Mouse (Mus musculus) embryonic facial prominence, embryonic 15.5 days (tissue): ENCODE measurements at regions not wholly inside any gene's neighbourhood (a gene's known extent, or its start where the extent isn't known, plus 50 kb on each side); places are given as distances from the start of the nearest gene placed in this dataset.
"Not testable (repeated sequence)": the region's sequence is repeated elsewhere in the genome, so short reads cannot be mapped to it uniquely, and the experiment has no call there.

Source experiments
- ATAC-seq: fragments of 200-750 bp; cut with Nextera tagmentation; 2 replicates; pipeline ENCODE4 v1.8.0; 2017; ENCODE audit warnings: low read depth, moderate TSS enrichment; ENCODE audit not compliant: insufficient number of reproducible peaks, low FRiP score, low TSS enrichment
- H3K27ac ChIP-seq: fragments of 300-500 bp; sonication (generic); replicated peaks from 2 replicates; pipeline ENCODE4 v1.5.1; 2015; ENCODE audit warnings: mild to moderate bottlenecking, inconsistent platforms
- H3K27me3 ChIP-seq: fragments of 300-500 bp; sonication (generic); 2 replicates; pipeline ENCODE4 v1.6.1; 2015; ENCODE audit warnings: inconsistent platforms
- H3K36me3 ChIP-seq: fragments of 300-500 bp; sonication (generic); 2 replicates; pipeline ENCODE4 v1.6.1; 2015; ENCODE audit warnings: mild to moderate bottlenecking, inconsistent platforms
- H3K4me1 ChIP-seq: fragments of 300-500 bp; sonication (generic); 2 replicates; pipeline ENCODE4 v1.6.1; 2015; ENCODE audit warnings: inconsistent platforms
- H3K4me2 ChIP-seq: fragments of 300-500 bp; sonication (generic); replicated peaks from 2 replicates; pipeline ENCODE4 v1.6.1; 2015; ENCODE audit warnings: mild to moderate bottlenecking, inconsistent platforms
- H3K4me3 ChIP-seq: fragments of 300-500 bp; sonication (generic); replicated peaks from 2 replicates; pipeline ENCODE4 v1.5.1; 2015; ENCODE audit warnings: mild to moderate bottlenecking, inconsistent platforms
- H3K9ac ChIP-seq: fragments of 300-500 bp; sonication (generic); 2 replicates; pipeline ENCODE4 v1.6.1; 2015; ENCODE audit warnings: inconsistent platforms
- H3K9me3 ChIP-seq: fragments of 300-500 bp; sonication (generic); replicated peaks from 2 replicates; pipeline ENCODE4 v1.6.1; 2016; ENCODE audit warnings: inconsistent platforms
- WGBS: fragments of 180-500 bp; shearing (Covaris S2); methylation state at CpG from one replicate; pipeline ENCODE4 v1.1.7; 2015; 5-methylcytosine and 5-hydroxymethylcytosine counted together

- no peaks in the 10 kb centered on the region for H3K27me3 ChIP-seq
- H3K9me3 ChIP-seq: no peaks in the 10 kb centered on the region
- no peak overlapping the region for H3K9ac ChIP-seq
- H3K4me1 ChIP-seq: 0 out of 2 replicates have a peak, but pooled peaks cover 7% of the 10 kb centered on the region
- WGBS: 67% methylated on average over 8 of the region's 8 CpGs
- H3K36me3 ChIP-seq: no peaks in the 10 kb centered on the region
- no peak overlapping the region for H3K4me2 ChIP-seq
- H3K27ac ChIP-seq: no peak overlapping the region
- no peak for ATAC-seq
- no peak overlapping the region for H3K4me3 ChIP-seq
Observed at GRCm38 (mm10) chr12:29050516-29051251, 299.1 kb downstream of the Eipr1 start.

DNA sequence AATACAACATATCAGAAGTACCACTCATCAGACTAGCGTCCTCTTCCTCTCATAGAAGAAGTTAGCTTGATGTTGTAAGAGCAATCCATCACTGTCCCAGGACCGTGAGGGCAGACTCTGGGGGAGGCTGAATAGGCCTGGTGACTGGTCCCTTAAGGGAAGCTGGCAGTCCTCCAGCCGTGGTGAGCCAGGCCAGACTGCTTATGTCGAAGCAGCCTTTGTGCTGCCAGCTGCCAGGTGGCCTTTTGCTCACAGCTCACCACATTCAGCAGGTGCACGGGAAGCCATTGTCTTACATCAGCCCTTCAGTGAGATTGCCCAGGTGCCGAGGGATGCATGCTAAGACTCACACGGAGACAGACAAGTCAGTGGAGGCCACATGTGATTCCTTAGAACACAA is 302.8 kb downstream of the Eipr1 start:
- peak; percentile 57; the same call in 1 of the 2 replicates for ATAC-seq
- 0 out of 2 replicates have a peak, but pooled peaks cover under 1% of the 10 kb centered on the region for H3K4me1 ChIP-seq
- no peaks in the 10 kb centered on the region for H3K27me3 ChIP-seq
- no peak overlapping the region for H3K9ac ChIP-seq
- H3K4me2 ChIP-seq: no peak overlapping the region
- no peaks in the 10 kb centered on the region for H3K9me3 ChIP-seq
- no peak overlapping the region for H3K27ac ChIP-seq
- WGBS: 61% methylated on average over 7 of the region's 7 CpGs
- no peak overlapping the region for H3K4me3 ChIP-seq
- H3K36me3 ChIP-seq: no peaks in the 10 kb centered on the region

GRCm38 (mm10) chr12:29062025-29062637 is 310.5 kb downstream of the Eipr1 start:
- no peak for ATAC-seq

GRCm38 (mm10) chr12:29062801-29063200 is 311.2 kb downstream of the Eipr1 start:
- no peaks in the 10 kb centered on the region for H3K4me1 ChIP-seq
- ATAC-seq: no peak
- H3K36me3 ChIP-seq: no peaks in the 10 kb centered on the region
- WGBS: 85% methylated on average over 3 of the region's 3 CpGs
- H3K4me2 ChIP-seq: no peak overlapping the region
- H3K9me3 ChIP-seq: no peaks in the 10 kb centered on the region
- no peak overlapping the region for H3K9ac ChIP-seq
- H3K27ac ChIP-seq: no peak overlapping the region
- H3K4me3 ChIP-seq: no peak overlapping the region
- no peaks in the 10 kb centered on the region for H3K27me3 ChIP-seq

More at GRCm38 (mm10) chr12:29062025-29062637, 310.5 kb downstream of the Eipr1 start:
- Histone ChIP-seq H3K9me3 (no peaks in the 10 kb centered on the region), H3K4me1 (no peaks in the 10 kb centered on the region), H3K4me2 (no peak overlapping the region), H3K27me3 (no peaks in the 10 kb centered on the region), H3K9ac (no peak overlapping the region), H3K36me3 (no peaks in the 10 kb centered on the region), H3K27ac (no peak overlapping the region), H3K4me3 (no peak overlapping the region)
- WGBS: 75% methylated on average over 14 of the region's 14 CpGs

- H3K27ac ChIP-seq: no peak overlapping the region
- 27% methylated on average over 5 of the region's 5 CpGs for WGBS
- H3K4me3 ChIP-seq: no peak overlapping the region
- no peaks in the 10 kb centered on the region for H3K4me1 ChIP-seq
- ATAC-seq: no peak
- no peak overlapping the region for H3K9ac ChIP-seq
- H3K9me3 ChIP-seq: no peaks in the 10 kb centered on the region
- H3K36me3 ChIP-seq: no peaks in the 10 kb centered on the region
- H3K27me3 ChIP-seq: no peaks in the 10 kb centered on the region
- H3K4me2 ChIP-seq: no peak overlapping the region
Observed at GRCm38 (mm10) chr12:29068180-29068579, 316.6 kb downstream of the Eipr1 start.

GRCm38 (mm10) chr12:29075096-29075852 is 323.7 kb downstream of the Eipr1 start:
- Histone ChIP-seq H3K27ac (no peak overlapping the region), H3K36me3 (no peaks in the 10 kb centered on the region), H3K9ac (no peak overlapping the region), H3K27me3 (no peaks in the 10 kb centered on the region), H3K4me1 (no peaks in the 10 kb centered on the region), H3K4me3 (no peak overlapping the region), H3K9me3 (no peaks in the 10 kb centered on the region), H3K4me2 (no peak overlapping the region)
- ATAC-seq: no peak
- 75% methylated on average over 10 of the region's 10 CpGs for whole genome bisulfite sequencing

GRCm38 (mm10) chr12:29076606-29077005 is 325.0 kb downstream of the Eipr1 start:
- WGBS: 71% methylated on average over 1 of the region's 1 CpGs
- no peaks in the 10 kb centered on the region for H3K4me1 ChIP-seq
- no peak overlapping the region for H3K9ac ChIP-seq

GRCm38 (mm10) chr12:29079011-29079410 is 327.4 kb downstream of the Eipr1 start:
- Histone ChIP-seq H3K27ac (no peak overlapping the region), H3K4me3 (no peak overlapping the region), H3K9ac (no peak overlapping the region), H3K27me3 (no peaks in the 10 kb centered on the region), H3K9me3 (no peaks in the 10 kb centered on the region), H3K4me1 (no peaks in the 10 kb centered on the region), H3K36me3 (no peaks in the 10 kb centered on the region), H3K4me2 (no peak overlapping the region)
- WGBS: 93% methylated on average over 1 of the region's 1 CpGs
- ATAC-seq: no peak

More at GRCm38 (mm10) chr12:29076606-29077005, 325.0 kb downstream of the Eipr1 start:
- Histone ChIP-seq H3K27me3 (no peaks in the 10 kb centered on the region), H3K4me2 (no peak overlapping the region), H3K9me3 (no peaks in the 10 kb centered on the region), H3K27ac (no peak overlapping the region), H3K36me3 (no peaks in the 10 kb centered on the region), H3K4me3 (no peak overlapping the region)
- ATAC-seq: no peak

- Histone ChIP-seq H3K9ac (no peak overlapping the region), H3K9me3 (no peaks in the 10 kb centered on the region), H3K27me3 (no peaks in the 10 kb centered on the region), H3K4me2 (no peak overlapping the region), H3K4me1 (no peaks in the 10 kb centered on the region), H3K27ac (no peak overlapping the region), H3K4me3 (no peak overlapping the region), H3K36me3 (no peaks in the 10 kb centered on the region)
- WGBS: 72% methylated on average over 13 of the region's 13 CpGs
- ATAC-seq: no peak
Observed at GRCm38 (mm10) chr12:29083426-29084221, 332.0 kb downstream of the Eipr1 start.

DNA sequence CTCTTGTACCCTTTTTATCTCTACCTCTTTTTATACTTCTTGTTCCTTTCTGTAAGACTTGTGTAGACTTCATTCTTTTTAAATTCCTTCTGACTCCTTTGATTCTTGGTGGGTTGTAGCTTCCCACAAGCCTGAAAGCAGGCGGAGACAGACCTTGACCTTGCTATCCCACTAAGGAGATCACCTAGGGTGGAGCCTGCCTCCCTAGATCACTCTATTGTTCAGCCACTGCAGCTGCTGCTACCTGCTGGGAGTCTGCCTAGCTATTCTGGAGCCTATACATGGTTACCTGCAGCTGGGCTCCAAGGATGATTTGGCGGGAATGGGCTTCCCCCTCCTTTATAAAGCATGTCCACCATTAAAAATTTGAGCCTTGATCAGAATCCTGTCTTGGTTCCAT is 335.6 kb downstream of the Eipr1 start:
- H3K27me3 ChIP-seq, H3K4me3 ChIP-seq, H3K27ac ChIP-seq, H3K9ac ChIP-seq, ATAC-seq, H3K4me1 ChIP-seq, H3K36me3 ChIP-seq, H3K9me3 ChIP-seq, H3K4me2 ChIP-seq: not testable (repeated sequence)
- WGBS: 67% methylated on average over 2 of the region's 2 CpGs

DNA sequence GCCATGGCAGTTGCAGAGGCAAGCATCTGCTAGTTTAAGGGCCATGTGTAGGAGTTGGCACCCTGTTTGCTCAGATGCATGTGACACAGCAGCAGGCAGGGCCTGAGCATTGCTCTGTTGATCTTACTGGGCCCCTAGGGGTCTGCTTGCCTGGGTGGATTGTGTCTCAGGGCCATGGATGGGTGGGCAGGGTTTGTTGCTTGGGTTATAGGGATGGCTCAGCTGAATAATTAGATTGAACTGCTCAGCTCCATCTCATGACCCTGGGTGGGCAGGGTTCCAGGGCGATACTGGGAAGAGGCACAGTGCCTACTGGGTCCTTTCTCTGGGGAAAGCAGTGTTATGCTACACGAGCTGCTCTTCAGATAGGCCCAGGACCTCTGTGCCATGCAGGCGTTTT is 338.0 kb downstream of the Eipr1 start:
- Histone ChIP-seq H3K9me3 (no peaks in the 10 kb centered on the region), H3K36me3 (no peaks in the 10 kb centered on the region)

More for the DNA sequence above, 338.0 kb downstream of the Eipr1 start:
- ATAC-seq: no peak
- Histone ChIP-seq H3K9ac (no peak overlapping the region), H3K4me2 (no peak overlapping the region), H3K27ac (no peak overlapping the region), H3K27me3 (no peaks in the 10 kb centered on the region), H3K4me3 (no peak overlapping the region), H3K4me1 (no peaks in the 10 kb centered on the region)
- WGBS: 61% methylated on average over 3 of the region's 3 CpGs
